Mouse (Mus musculus) kidney, postnatal 14 days (tissue): ENCODE data around the gene Rara.
A peak's percentile ranks its signal among the peaks of the same experiment; 100 is the strongest.

Experiments
- DNase-seq: peaks from one replicate; pipeline ENCODE4 v3.0.0; 2022; ENCODE audit warnings: mixed read lengths

The Rara gene

DNA sequence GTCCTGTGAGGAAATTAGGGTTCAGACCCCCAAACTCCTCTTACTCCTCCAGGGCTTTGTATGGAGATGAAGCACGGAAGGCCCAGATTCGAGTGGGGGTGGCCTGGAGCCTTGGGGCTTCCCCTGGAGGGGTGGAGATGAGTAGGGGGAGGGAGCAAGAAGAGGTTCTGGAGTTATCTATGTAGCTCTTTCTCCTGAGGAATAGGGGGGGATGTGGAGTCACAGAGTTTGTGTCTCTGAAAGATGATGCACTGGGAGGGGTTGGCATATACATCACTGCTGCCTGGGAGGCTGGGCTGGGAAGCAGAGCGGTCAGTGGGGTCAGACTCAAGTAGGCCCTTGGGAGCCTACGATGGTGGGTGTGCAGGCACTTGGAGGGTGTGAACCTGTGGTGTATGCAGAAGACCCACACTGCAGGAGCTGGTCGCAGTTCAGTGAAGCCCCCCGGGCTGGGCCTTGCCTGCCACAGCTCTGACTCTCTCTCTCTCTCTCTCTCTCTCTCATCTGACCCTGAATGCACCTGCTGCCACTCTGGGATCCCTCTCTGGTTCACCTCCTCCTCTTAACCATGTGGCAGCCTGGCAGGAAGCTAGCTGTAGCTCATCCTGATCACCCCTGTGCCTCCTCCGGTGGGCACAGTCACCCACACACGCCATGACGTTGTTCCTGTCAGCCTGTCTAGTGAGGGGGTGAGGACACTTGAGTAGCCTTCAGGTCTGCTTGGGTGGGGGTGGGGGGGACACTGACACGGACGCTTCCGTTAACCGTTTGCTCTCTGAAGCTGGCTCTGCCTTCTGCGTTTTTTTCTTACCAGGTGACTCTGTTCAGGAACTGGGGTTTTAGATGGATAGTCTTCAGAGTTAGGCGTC lies 11.7 kb downstream of the Rara start:
- DNase-seq = no peak

DNA sequence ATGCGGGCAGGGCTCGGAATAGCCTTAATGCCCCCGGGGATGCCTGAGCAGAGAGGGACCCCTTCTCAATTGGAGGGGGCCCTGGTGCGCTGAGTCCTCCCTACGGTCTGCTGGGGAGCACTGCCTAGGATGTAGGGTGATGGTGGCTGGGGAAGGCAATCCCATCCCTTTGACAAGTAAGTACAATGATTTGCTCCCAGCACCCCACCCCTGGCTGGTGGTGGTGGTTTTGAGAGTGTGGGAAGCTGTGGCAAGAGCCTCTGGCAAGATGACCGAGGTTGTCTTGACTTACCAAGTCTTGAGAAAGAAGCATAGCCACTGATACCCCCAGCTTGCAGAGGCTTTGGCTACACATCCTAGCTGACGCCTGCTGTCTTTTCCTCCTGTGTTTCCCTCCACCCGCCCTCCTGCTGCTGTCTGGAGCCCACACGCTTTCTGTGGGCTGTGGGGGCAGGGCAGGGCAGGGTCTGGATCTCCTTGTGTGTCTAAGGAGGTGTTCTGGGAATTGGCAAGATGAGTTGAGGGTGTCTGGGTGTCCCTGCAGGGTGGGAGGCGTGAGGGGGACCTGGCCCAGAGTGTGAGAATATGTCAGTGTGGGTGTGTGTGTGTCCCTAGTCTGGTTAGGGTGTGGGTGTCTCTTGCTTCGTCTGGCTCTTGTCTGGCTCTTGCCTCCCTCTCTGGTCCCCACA lies 12.5 kb downstream of the Rara start:
- DNase-seq = no peak

DNA sequence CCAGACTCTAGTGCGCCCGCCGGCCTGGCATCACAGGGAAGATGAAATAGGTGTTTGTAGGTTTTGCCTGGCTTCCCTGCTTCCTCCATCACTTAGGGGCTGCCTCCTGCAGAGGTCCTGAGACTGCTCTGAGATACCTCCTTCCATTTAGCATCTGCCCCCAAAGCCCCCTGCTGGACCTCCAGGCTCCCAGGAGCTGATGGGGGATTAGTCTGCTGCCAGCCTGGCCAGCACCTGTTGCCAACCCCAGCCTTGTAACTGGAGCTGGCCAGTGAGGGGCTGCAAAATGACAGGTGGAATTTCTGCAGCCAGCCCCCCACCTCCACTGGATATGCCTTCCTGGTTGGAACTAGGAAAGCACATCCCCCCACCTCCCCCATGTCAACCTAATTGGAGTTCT lies 13.2 kb downstream of the Rara start:
- DNase-seq = no peak

DNA sequence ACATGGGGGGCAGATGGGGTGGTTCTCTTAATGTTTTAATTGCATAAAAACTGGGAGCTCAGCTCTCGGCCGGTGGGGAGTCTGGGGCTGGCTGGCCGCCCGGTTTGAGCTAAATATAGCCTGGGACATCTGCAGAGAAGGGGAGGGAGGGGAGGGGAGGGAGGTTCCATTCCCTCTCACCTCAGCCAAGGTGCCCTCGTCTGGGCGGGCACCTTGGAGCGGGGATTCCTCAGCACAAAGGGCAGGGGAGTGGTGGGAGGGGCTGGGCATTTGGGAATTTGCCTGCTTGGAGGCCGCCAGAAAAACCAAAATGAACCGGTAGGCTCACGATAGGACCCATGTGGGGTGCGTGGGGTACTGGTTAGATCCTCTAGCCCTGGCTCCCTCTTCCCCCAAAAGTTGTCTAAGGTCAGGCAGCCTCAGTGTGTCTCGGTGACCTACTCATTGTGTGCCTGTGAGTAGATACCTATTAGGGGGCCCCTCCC lies 13.8 kb downstream of the Rara start:
- peak; percentile 86 for DNase-seq

DNA sequence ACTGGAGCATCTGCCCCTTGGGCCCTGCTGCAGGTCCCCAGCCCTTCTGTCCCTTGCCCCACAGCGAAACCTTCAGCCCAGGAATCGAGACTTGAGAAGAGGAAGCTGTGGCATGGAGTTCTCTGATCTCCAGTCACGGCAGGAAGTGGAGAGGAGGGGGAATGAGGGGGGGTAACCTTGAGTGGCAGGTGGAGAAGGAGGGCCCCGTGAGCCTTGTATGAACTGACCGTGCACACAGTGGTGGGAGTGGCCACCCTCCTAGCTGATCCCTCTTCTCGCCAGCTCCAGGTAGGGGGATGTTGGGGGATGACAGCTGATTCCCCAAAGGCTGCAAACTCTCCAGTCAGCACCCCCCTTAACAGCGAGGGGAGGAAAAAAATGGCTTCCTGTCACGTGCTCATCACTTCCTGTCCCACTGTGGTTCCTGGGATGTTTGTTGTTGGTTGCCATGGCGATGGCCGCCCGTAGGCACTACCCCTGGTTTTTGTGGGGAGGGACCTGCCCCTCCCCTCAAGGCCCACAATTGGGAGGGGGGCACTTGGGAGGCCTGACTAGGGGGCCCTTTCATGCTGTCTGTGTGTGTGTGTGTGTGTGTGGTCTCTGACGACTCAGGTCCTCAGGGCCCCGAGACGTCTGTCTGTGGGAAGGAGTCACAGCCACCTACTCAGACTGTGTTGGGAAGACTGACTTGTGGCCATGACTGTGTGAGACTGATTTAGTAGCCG lies 14.4 kb downstream of the Rara start:
- peak; percentile 90 for DNase-seq

DNA sequence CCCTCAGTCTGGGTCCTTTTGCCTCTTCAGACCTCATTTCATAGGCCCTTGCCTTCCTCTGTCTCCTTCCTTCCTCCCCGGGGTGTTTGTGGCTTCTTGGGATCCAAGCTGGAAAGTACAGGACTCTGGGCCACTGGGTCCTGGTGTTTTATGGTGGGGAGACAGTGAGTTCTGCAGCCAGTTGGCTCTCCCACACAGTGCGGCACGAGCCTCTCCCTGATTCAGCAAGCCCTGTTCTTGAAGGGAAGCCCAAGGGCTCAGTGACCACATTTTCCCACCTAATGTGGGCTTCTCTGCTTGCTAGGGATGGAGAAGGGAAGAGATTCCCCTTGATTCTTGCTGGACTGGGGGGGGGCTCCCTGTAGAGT lies 14.9 kb downstream of the Rara start:
- no peak for DNase-seq

DNA sequence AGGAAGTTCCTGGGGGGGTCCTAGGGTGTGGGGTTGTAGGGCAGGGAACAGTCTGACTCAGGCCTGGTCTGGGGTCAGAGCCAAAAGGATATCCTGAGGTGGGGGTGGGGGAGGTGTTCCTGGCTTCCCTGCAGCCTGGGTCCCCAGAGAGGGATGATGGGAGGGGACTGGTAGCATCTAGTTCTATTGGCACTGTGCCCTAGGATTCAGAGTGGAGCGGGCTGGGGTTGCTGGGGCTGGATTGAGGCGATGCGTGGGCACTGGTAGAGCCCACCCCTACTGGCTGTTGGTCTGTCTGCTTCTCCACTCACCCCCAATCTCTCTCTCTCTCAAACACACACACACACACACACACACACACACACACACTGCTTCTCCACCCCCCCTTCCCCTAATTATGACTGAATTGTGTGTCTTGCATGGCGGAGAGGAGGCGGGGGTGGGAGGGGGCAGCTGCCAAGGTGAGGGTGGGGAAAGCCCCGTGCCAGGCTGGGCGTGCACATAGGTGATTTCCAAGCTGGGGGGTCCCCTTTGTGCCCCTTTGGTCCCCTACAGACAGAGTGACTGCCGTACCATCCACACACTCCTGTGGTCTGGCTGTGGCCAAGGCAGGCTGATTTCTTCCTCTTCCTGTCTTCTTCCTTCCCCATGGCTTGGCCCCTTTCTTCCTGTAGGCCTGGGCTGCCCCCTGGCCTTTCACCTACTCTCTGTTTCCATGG lies 15.5 kb downstream of the Rara start:
- peak; percentile 86 for DNase-seq

DNA sequence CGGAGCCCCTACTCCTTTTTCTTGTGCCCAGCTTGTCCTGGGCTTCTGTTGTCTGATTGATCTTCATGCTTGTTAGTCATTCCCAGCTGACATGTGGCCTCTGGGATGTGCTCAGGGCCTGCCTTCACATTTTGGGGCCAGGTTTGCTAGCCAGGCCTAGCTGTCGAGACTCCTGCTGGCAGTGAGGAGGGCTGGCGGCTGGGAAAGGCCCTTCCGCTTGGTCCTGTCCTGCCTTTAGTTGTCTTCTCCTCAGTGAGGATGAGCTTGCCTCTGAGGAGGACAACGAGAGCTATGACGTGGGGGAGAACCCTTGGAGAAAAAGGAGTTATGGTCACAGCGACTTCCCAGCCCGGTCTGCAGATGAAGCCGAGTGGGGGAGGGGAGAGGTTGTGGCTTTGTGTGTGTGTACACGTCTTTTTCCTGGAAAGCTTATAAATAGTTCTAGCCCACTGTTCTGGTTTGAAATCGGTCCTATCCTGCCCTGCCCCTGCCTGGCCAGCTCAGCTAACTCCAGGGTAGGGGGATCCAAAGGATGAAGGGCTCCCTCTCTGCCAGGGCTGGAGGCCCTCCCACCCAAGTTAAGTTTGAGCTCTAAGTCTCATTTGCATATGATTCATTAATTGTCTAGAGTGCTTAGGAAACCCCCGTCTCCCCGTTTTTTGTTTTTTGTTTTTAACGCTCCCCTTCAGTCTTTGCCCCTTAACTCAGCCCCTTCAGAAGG lies 16.3 kb downstream of the Rara start:
- DNase-seq = peak; percentile 65

DNA sequence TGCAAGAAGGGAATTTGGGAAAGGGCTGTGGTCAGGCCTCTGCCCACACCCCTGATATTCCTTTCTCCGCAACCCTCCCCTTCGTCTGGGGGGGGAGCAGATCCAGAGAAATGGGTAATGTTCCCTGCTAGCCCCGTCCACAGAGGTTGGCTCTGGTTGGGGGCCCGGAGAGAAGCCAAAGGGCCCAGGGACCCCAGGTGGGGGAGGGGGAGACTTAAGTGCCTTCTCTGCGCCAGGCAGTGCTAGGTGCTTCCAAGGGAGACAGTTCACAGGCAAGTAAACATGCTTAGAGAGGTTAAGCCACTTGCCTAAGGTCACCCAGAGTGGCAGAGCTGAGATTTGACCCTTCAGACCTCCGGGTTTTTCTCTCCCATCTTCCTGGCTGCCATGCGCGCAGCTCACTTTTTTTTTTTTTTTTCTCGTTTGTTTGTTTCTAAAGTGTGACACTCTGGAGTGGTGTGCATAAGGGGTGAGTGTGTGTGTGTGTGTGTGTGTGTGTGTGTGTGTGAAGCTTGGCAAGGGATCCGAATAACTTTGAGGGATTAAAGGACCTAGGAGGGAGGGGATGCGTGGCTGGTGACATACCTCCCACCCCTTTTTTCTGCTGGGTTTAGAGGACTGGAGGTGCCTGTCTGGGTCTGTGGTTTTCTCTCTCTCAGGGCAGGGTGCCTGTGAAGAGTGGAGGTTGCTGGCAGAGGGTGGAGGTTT lies 17.4 kb downstream of the Rara start:
- peak; percentile 12 for DNase-seq

DNA sequence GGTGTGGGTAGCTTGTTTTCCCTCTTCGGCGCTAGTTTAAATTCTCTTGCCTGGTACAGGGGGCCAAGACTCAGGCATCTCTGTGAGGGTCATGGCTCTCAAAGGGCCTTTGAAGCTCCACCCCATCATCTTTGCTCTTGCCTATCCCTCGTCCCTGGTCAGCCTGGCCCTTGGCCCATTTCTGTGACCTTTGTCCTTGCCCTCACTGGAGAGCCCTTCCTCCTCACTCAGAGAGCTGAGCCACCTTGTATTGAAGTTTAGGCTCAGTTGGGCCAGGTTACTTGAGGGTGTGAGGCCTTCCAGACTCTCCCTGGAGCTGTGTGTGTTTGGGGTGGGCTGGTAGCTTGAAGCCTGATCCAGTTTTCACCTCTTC lies 18.0 kb downstream of the Rara start:
- peak; percentile 91 for DNase-seq

DNA sequence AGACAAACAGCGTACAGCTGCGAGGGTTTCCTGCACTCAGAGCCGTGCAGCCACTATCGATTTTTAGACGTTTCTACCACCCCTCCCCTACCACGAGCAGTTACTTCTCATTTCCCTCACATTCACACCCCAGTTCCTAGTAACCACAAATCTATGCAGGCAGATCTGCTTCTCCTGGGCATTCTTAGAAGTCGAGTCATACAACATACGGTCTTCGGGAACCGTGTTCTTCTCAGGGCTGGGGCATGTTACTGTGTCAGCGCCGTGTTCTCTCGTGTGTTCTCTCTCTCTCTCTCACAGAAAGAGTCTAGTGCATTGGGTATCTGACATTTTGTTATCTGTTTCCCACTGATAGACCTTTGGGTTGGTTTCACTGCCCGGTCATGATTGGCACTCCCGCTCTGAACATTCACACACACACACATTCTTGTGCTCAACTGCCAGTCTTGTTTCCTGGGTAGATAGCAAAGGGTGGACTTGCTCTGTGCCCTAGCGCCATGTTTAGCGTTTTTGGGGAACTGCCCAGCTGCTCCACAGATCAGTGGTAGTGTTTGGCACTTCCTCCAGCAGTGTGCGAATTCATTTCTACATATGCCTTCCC lies 20.5 kb downstream of the Rara start:
- no peak for DNase-seq

DNA sequence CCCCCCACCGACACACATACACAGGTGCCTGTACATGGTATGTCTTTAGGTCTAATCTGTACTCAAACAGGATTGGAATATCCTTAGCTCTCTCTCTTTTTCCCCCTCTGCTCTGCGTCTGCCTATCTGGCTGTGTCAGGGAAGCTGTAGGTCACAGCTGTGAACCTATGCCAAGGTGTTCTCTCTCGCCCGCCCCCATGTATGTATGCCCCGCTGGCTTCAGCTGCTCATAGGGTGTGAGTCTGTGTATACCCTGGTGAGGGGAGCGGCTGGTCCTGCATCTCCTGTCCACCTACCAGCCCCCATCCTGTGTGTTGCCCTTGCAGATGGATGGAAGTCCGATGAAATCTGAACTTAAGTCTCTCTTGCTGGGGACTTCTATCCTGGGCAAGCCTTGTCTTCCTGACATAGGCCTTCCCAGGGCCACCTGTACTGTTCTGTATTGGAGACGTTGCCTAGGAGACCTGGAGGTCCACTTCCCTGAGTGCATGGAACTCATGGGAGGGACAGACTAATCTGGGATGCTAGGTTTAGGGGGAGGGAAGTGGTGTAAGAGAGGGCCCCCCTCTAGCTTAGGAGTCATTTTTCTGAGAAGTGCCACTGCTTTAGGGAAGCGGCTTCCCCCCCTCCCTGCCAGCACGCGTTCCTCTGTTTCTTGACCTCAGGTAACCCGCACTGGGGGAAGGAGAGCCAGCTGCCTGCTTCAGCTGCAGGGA lies 21.8 kb downstream of the Rara start:
- no peak for DNase-seq

DNA sequence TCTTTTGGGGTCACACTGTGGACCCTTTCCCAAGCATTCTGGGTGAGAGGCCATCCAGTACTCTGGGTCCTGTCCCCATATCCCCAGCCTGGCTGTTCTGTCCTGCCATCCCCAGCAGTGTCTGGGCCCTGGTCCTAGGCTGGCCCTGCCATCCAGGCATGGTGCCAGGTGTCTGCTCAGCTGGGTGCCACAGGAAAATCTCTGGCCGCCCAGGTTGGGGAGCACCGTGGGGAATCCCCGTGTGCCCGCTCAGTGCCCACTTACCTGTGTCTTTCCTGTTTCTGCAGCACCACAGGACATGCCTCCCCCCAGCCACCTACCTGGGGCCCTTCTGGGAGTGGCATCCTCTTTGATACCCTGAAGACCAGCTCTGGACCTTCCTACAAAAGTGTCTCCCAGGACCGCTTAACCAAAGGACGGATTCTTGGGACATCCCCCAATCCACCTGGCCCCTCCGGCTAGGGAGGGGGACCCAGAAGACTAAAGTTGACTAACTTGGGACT lies 22.4 kb downstream of the Rara start:
- peak; percentile 81 for DNase-seq

DNA sequence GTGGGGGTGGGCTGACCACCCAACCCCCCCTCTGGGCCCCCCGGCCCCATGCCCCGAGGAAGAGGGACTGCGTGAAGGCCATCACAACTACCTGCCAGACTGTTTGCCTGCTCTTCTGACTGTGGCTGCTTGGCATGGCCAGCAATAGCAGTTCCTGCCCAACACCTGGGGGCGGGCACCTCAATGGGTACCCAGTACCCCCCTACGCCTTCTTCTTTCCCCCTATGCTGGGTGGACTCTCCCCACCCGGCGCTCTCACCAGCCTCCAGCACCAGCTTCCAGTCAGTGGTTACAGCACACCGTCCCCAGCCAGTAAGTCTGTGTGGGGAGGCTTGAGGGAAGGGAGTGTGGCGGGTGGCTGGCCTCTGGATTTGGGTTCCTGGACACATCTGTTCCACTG lies 22.9 kb downstream of the Rara start:
- no peak for DNase-seq

DNA sequence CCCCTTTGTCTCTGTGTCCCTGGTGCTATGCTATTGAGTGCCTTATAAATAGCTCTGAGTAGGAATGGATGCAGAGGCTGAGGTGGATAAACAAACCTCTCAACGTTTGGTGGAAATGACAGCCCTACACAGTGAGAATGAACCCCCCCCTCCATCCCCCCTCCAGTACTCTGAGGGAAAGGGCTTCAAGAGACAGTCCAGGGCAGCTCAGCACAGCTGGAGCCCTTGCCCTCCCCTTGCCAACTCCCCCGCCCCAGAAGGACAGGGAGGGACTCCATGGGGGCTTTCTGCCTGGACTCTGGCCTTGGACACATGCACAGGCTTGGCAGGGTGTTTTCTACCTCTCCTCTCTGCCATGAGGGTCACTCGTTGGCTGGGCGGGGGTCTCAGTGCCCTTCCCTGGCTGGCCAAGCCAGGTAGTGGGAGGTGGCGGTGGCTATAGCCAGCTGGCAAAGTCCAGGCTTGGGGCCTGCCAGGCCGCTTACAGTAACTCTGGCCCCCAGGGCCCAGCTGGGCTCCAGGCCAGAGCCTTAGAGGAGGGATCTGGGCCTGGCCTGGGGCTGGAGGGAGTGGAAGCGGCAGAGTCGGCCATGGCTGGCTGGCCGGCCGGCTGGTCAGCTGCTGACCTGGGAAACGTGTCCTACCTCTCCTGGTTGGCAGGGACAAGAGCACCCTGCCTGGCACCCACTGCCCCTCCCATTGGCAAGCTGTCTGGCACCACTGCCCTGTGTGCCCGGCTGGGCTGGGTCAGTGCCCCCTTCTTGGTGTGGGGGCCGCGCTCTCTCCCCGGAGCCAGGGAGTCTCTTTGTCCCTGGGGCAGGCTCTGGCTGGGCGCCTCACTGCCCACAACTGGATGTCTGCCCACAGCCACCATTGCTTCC lies 23.6 kb downstream of the Rara start:
- DNase-seq = peak; percentile 94

DNA sequence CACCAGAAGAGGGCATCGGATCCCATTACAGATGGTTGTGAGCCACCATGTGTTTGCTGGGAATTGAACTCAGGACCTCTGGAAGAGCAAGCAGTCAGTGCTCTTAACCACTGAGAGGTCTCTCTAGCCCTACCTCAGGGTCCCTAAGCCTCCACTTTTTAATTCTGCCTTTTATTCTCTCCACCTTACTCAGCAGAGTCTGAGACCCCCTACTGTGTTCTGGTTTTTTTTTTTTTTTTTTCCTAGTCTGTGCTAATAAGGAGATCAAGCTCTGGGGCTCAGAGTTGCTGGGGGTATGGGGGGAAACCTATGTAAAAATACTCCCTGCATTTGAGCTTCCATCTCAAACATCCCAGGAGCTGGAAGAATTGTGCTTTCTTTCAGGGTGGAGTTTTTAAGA lies 24.5 kb downstream of the Rara start:
- no peak for DNase-seq

DNA sequence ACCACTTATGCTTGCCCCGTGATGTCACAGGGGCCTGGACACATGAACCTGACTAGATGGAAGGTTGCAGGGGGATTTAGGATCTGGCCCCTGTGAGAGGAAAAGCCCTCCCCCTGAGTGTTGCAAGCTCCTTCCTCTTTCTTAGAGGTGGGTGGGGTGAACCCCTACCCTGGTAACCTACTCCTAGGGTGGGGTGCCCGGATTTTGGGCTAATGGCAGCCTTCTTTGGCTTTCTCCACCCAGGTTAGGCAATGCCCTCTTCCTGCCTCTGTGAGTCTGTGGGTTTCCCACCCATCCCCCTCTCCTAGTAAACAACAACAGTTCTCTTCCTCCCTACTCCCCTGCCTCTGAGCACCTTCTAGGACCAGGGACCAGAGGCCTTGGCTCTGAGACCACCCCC lies 25.1 kb downstream of the Rara start:
- no peak for DNase-seq

DNA sequence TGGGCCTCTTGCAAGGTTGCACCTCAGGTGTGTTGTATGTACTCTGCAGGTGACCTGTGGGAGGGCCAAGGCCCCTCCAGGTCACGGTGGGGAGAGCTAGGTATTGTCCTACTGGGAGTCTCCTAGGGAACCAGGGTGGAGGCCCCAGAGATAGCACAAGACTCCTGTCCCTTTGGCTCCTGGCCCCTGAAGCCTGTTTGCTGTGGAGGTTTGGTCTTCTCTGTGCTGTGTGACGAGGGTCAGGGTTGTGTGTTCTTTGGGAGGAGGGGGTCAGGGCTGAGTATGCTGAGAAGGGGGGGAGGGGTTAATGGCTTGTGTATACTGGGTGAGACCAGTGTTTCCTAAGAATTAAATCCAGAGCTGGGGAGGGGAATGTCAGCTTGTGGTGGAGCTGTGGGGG lies 25.7 kb downstream of the Rara start:
- DNase-seq = peak; percentile 14

DNA sequence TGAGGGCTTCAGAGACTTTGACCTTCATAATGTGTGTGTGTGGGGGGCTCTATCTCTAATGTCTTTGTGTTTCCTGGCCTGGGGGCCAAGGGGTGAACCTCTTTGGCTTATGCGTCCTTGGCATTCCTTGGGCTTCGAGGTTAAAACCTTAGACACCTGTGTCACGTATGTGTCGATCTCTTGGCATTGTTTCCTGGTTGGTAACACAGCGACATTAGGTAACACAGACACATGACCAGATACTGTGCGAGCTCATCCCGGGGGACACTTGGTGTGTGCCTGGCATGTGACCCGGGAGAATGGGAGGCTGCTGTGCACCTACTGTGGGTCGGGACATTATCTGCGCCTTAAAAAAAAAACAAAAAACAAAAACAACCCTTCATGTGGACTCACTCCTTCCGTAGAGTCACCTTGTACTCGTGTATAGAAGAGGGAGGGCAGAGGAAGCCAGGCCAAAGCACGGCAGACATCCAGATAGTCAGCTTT lies 26.3 kb downstream of the Rara start:
- DNase-seq = peak; percentile 12
